Mouse (Mus musculus) mouse trophoblast stem cell (cell line): ENCODE measurements at regions not wholly inside any gene's neighbourhood (a gene's known extent, or its start where the extent isn't known, plus 50 kb on each side); places are given as distances from the start of the nearest gene placed in this dataset.
"Not testable (repeated sequence)": the region's sequence is repeated elsewhere in the genome, so short reads cannot be mapped to it uniquely, and the experiment has no call there.

Source experiments
- in situ Hi-C, 2 experiments: fragments of 300-500 bp; cut with MseI, MboI; formaldehyde crosslinking; loops; 2 replicates in 1 of 2; 3 replicates in 1 of 2; pipeline ENCODE4 v1.15.1; 2025

- in situ Hi-C loops = no loop called here
Observed at GRCm38 (mm10) chr13:46038441-46039331, 73.9 kb upstream of the Atxn1 start.

GRCm38 (mm10) chr13:46032281-46032680, 67.5 kb upstream of the Atxn1 start:
- in situ Hi-C loops = no loop called here

DNA sequence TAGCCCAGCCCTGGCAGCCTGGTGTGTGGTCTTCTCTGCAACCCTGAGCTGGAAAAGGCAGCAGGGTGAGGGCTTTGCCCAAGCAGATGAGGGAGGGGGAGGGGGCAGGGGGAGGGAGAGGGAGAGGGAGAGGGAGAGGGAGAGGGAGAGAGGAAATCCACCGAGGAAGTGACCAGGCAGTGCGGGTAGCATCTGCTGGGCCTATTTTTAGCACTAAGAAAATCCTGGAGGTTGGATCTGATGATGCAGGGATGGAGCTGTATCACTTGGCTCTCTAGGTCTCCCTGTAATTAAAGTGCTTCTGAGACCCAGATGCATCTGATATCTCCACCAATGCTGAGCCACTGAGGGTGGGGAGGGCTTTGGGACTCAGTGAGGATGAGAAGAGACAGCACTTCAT, 61.2 kb upstream of the Atxn1 start:
- in situ Hi-C loops = no loop called here

GRCm38 (mm10) chr13:46023630-46024041, 58.8 kb upstream of the Atxn1 start:
- in situ Hi-C loops = no loop called here

GRCm38 (mm10) chr13:46023187-46023586, 58.4 kb upstream of the Atxn1 start:
- in situ Hi-C loops = no loop called here

- in situ Hi-C loops = no loop called here
Observed at GRCm38 (mm10) chr13:46020945-46021835, 56.4 kb upstream of the Atxn1 start.

DNA sequence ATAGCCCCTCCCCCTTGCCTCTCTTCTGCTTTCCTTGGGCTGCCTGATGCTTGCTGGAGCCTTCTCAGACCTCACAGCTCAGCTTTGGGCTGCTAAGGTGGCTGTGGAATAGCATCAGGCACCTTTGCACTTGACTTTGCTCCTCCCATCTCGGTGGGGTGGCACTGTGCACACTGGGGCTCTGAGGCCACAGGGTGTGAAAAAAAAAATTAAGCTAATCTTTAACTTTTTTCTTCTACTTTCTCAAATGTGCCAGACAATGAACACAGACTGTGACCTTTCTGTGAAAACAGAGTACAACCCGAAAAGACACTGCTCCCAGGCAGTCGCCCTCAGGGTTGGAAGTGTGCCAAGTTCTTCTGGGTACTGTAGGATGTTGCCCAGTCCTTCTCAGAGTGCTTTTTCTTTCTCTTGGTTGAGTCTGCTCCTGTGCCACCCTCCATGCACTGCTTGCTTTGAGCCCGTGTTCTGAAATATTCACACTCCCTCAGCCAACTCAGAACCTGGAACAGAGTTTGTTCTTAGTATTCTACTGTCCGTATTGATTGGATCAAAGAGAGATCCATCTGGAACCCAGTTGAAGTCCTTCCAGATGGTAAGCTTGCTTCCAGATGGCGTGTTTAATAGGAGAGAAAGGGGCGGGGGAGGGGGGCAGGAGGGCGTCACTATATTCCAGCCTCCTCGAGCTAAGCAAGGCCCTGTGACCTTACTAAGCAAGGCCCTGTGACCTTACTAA, 54.8 kb upstream of the Atxn1 start:
- in situ Hi-C loops = no loop called here

GRCm38 (mm10) chr13:46018903-46019430, 54.2 kb upstream of the Atxn1 start:
- in situ Hi-C loops = no loop called here

DNA sequence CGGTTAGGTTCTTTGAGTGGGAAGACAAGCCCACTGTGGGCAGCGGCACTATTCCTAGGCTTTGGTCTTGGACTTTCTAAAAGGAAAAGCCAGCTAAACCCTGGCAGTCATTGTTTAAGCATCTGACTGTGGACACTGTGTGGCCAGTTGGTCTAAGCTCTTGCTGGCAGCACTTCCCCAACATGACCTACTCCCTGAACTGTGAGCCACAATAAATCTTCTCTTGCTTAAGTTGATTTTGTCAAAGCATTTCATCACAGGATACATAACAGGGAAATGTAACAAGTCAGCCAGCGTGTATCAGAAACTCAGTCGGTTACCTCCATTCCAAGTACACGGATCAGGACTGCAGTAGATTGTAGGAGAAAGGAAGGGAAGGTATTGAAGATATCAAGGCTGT, 52.9 kb upstream of the Atxn1 start:
- in situ Hi-C loops = no loop called here

DNA sequence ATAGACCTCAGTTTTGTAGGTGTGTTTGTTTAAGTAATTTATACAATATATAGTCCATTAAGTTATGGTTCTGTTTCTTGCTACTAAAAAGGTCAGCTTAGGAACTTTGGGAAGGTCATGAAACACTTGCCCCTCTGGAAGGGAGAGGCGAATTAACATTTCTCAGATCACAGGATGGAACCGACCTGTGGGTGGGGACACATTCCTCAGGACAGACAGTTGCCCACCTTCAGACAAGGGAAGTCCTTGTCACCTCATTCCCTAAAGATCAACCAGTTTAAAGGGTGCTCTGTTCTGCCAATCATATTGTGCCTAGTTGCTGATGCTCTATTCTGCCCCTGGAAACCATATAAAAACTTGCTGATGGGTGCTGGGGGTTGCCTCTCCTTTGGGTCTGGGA, 52.2 kb upstream of the Atxn1 start:
- in situ Hi-C loops = not testable (repeated sequence)

DNA sequence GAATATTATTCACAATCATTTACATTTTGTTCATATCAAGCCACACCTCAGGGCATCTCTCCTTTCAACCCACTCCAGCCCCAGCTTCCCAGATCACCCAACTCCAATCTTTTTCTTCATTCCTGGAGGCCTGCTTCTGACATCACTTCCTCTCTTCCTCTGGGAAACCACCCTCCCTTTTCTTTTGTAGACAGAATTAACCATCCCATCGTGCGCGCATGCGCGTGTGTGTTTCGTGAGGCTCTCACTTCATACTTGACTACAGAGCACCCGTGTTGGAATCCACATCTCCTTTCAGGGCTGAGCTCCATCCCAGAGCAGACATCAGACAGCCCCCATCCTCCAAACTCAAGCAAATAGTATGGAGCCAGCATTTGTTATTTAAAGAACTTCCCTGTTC, 50.4 kb upstream of the Atxn1 start:
- in situ Hi-C loops = no loop called here

DNA sequence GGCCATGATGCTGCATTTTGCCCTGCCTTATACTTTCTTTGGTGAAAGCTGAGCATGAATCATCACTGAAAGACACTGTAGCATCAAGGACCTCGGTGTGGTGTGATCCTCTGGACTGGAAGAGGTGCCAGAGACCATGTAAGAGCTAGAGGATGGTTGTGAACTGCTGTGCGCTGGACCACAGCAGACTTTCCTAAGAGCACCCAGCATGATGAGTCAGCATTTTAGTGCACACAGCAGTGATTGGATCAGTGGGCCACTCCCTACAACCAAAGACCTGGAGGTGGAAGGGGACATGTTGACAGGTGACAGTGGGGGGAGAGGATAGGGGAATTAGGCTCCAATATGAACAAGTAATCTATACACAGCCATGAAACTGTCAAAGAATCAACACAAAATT, 49.8 kb upstream of the Atxn1 start:
- in situ Hi-C loops = no loop called here
